Comparison of ENCODE assay signal across 29 mouse cellular contexts in genomic region chr11:7451756-7452155, GRCm38 (mm10).
A peak's percentile ranks its signal among the peaks of the same experiment; 100 is the strongest.
DNase-seq lines count a peak whose midpoint lies in the region; ATAC-seq and TF ChIP-seq lines count a peak whose summit lies in the region.
"Had no signal": no experiment of that assay in that cellular context is flagged by ENCODE, and none has a peak within 500 bp of the region (broad histone marks: within the 10 kb centered on the region; RNA-seq: fewer than 3 reads in every experiment).

No protein-coding gene starts in this region.

- DNase-seq in frontal cortex, postnatal 10 days (ENCODE audit: low spot score in 2 of 2), result no peak
- DNase-seq in lung, embryonic 14.5 days, result peak; percentile 59
- no peak for DNase-seq in lung, postnatal 10 days
- DNase-seq in Patski (ENCODE audit: low read depth, low spot score), result peak; percentile 28
- peak; percentile 12 for DNase-seq in gonadal fat pad, adult 2 months (ENCODE audit: low read depth)
- DNase-seq in spleen, postnatal 4 days (ENCODE audit: low spot score in 2 of 2), result no peak
- no peak for DNase-seq in thymus, postnatal 0 days (ENCODE audit: low spot score)
- DNase-seq: adrenal gland, postnatal 25 days; cerebellum, adult 9-10 months; gastrocnemius, postnatal 14 days; heart, postnatal 36 days; kidney, adult 8-10 months; kidney, postnatal 25 days; layer of hippocampus, postnatal 36 days; liver, embryonic 13.5 days; lung, adult 2 months; thymus, postnatal 14 days had no signal

- H3K4me2 ChIP-seq in lung, embryonic 14.5 days, result no peak overlapping the region
- H3K4me2 ChIP-seq: heart, embryonic 15.5 days; hindbrain, embryonic 13.5 days; limb, embryonic 13.5 days; liver, embryonic 13.5 days had no signal

- no peak overlapping the region for H3K27ac ChIP-seq in lung, embryonic 14.5 days (ENCODE audit: low read depth)
- H3K27ac ChIP-seq: heart, embryonic 15.5 days; hindbrain, embryonic 13.5 days; limb, embryonic 13.5 days; liver, embryonic 13.5 days; macrophage; midbrain, embryonic 10.5 days had no signal

- no peaks in the 10 kb centered on the region for H3K4me1 ChIP-seq in lung, embryonic 14.5 days (ENCODE audit: insufficient read depth)
- H3K4me1 ChIP-seq: heart, embryonic 15.5 days; hindbrain, embryonic 13.5 days; limb, embryonic 13.5 days; liver, embryonic 13.5 days; midbrain, embryonic 10.5 days had no signal

- WGBS in lung, embryonic 14.5 days, result 61% methylated on average over 4 of the region's 4 CpGs

- POLR2A ChIA-PET in Patski (lab: Charles Lee), result no interaction called here

- CTCF ChIA-PET in Patski (lab: Charles Lee), result no interaction called here

- no peak overlapping the region for H3K9ac ChIP-seq in lung, embryonic 14.5 days
- H3K9ac ChIP-seq: heart, embryonic 15.5 days; hindbrain, embryonic 13.5 days; limb, embryonic 13.5 days; liver, embryonic 13.5 days had no signal

- no peaks in the 10 kb centered on the region for H3K36me3 ChIP-seq in lung, embryonic 14.5 days (ENCODE audit: insufficient read depth)
- H3K36me3 ChIP-seq: G1E; heart, embryonic 15.5 days; hindbrain, embryonic 13.5 days; limb, embryonic 13.5 days; liver, embryonic 13.5 days; midbrain, embryonic 10.5 days had no signal

- H3K4me3 ChIP-seq in lung, embryonic 14.5 days (ENCODE audit: low read depth, low read length), result no peak overlapping the region
- H3K4me3 ChIP-seq: erythroblast, embryonic 14.5 days; heart, embryonic 15.5 days; hindbrain, embryonic 13.5 days; limb, embryonic 13.5 days; liver, embryonic 13.5 days; midbrain, embryonic 10.5 days had no signal

- no peak for TF ChIP-seq CTCF in lung, embryonic 14.5 days (IDR thresholded peaks at IDR 0.05; ENCODE audit: low read depth)
- no peak for TF ChIP-seq CTCF in Patski (IDR thresholded peaks at IDR 0.05)

- H3K27me3 ChIP-seq in lung, embryonic 14.5 days (ENCODE audit: insufficient read depth, low read length), result no peaks in the 10 kb centered on the region
- no peaks in the 10 kb centered on the region for H3K27me3 ChIP-seq in Patski
- H3K27me3 ChIP-seq: CH12.LX; heart, embryonic 15.5 days; hindbrain, embryonic 13.5 days; limb, embryonic 13.5 days; liver, embryonic 13.5 days had no signal

- H3K9me3 ChIP-seq in lung, embryonic 14.5 days (ENCODE audit: low read depth, low read length), result no peaks in the 10 kb centered on the region
- H3K9me3 ChIP-seq: G1E; heart, embryonic 15.5 days; hindbrain, embryonic 13.5 days; limb, embryonic 13.5 days; liver, embryonic 13.5 days; midbrain, embryonic 10.5 days had no signal

- in situ Hi-C loops in Patski (cut with MboI; ENCODE audit: low pct_unique_long_range_greater_than_20kb), result no loop called here

- 0 out of 2 replicates have a peak, but pooled peaks have one; percentile 26 for ATAC-seq in frontal cortex, adult (ENCODE audit: low TSS enrichment)
- ATAC-seq in lung, embryonic 14.5 days (ENCODE audit: insufficient read depth), result no peak
- peak; percentile 12 for ATAC-seq in Patski
- ATAC-seq: forebrain, embryonic 14.5 days; inflammation-experienced regulatory T-cells, adult 6 months; midbrain, embryonic 16.5 days had no signal

Comparison
In these comparisons a context has a peak if more than half of its experiments do, and no peak if none do; other contexts are left out.
1. DNase-seq: peak in lung, embryonic 14.5 days (single experiment), Patski (single experiment) and gonadal fat pad, adult 2 months (single experiment); none in frontal cortex, postnatal 10 days (0 of 2), lung, postnatal 10 days (single experiment), spleen, postnatal 4 days (0 of 2) and thymus, postnatal 0 days (single experiment).